Mouse (Mus musculus) limb, embryonic 13.5 days (tissue): ENCODE measurements around the gene Glis2. TPM values are rescaled to one million over a fixed set of nuclear protein-coding genes. Genes with fewer than 3 reads are reported as not detected.
A peak's percentile ranks its signal among the peaks of the same experiment; 100 is the strongest.

Source experiments
- ATAC-seq: fragments of 200-750 bp; cut with Nextera tagmentation; 2 replicates; pipeline ENCODE4 v1.8.0; 2017; ENCODE audit warnings: low read depth, moderate number of reproducible peaks, moderate TSS enrichment; ENCODE audit not compliant: low FRiP score
- H3K27ac ChIP-seq: fragments of 300-500 bp; sonication (generic); 2 replicates; pipeline ENCODE4 v1.5.1; 2015; ENCODE audit warnings: inconsistent platforms, mild to moderate bottlenecking, moderate library complexity
- H3K27me3 ChIP-seq: fragments of 300-500 bp; sonication (generic); 2 replicates; pipeline ENCODE4 v1.6.1; 2015; ENCODE audit warnings: mild to moderate bottlenecking, inconsistent platforms
- H3K36me3 ChIP-seq: fragments of 300-500 bp; sonication (generic); 2 replicates; pipeline ENCODE4 v1.6.1; 2015; ENCODE audit warnings: inconsistent platforms, mild to moderate bottlenecking, moderate library complexity
- H3K4me1 ChIP-seq: fragments of 300-500 bp; sonication (generic); 2 replicates; pipeline ENCODE4 v1.6.1; 2015; ENCODE audit warnings: inconsistent platforms
- H3K4me2 ChIP-seq: fragments of 300-500 bp; sonication (generic); replicated peaks from 2 replicates; pipeline ENCODE4 v1.6.1; 2015; ENCODE audit warnings: inconsistent platforms, mild to moderate bottlenecking, moderate library complexity
- H3K4me3 ChIP-seq: fragments of 300-500 bp; sonication (generic); 2 replicates; pipeline ENCODE4 v1.5.1; 2015; ENCODE audit warnings: moderate library complexity, mild to moderate bottlenecking, inconsistent platforms
- H3K9ac ChIP-seq: fragments of 300-500 bp; sonication (generic); 2 replicates; pipeline ENCODE4 v1.6.1; 2015; ENCODE audit warnings: mild to moderate bottlenecking, inconsistent platforms
- H3K9me3 ChIP-seq: fragments of 300-500 bp; sonication (generic); 2 replicates; pipeline ENCODE4 v1.6.1; 2016; ENCODE audit warnings: inconsistent platforms
- WGBS: fragments of 180-500 bp; shearing (Covaris S2); methylation state at CpG from one replicate; pipeline ENCODE4 v1.1.7; 2015; 5-methylcytosine and 5-hydroxymethylcytosine counted together
- polyA plus RNA-seq: library from polyadenylated mRNA; unstranded; fragments of >200 nt; fragmentation: Nextera tagmentation; extraction: Ambion mirVana; gene quantifications from 2 replicates; pipeline ENCODE4 v1.2.1, GENCODE M21; 2015

Gene Glis2
- polyA plus RNA-seq, 1 experiment from 2014 or later = 39.4 TPM

GRCm38 (mm10) chr16:4655251-4655734 lies 60.8 kb downstream of the Glis2 start:
- WGBS = 61% methylated on average over 4 of the region's 4 CpGs
- Histone ChIP-seq H3K4me2 (no peak overlapping the region), H3K27ac (peak overlapping the region; percentile 96; the same call in 1 of the 2 replicates), H3K36me3 (peaks cover 55% of the 10 kb centered on the region), H3K9me3 (no peaks in the 10 kb centered on the region), H3K4me3 (no peak overlapping the region), H3K4me1 (peaks cover 91% of the 10 kb centered on the region), H3K9ac (no peak overlapping the region), H3K27me3 (no peaks in the 10 kb centered on the region)
- ATAC-seq = no peak

- ATAC-seq = no peak
- Histone ChIP-seq H3K4me3 (no peak overlapping the region), H3K4me1 (peaks cover 87% of the 10 kb centered on the region), H3K27ac (peak overlapping the region; percentile 96), H3K9me3 (no peaks in the 10 kb centered on the region), H3K4me2 (0 out of 2 replicates have a peak overlapping the region, but pooled peaks have one; percentile 1), H3K27me3 (no peaks in the 10 kb centered on the region), H3K36me3 (peaks cover 52% of the 10 kb centered on the region), H3K9ac (peak overlapping the region; percentile 31; the same call in 1 of the 2 replicates)
- 29% methylated on average over 11 of the region's 11 CpGs for WGBS
These were observed 61.5 kb downstream of the Glis2 start for GRCm38 (mm10) chr16:4655764-4656570.

- Histone ChIP-seq H3K4me2 (no peak overlapping the region), H3K27me3 (no peaks in the 10 kb centered on the region), H3K9ac (no peak overlapping the region), H3K27ac (peak overlapping the region; percentile 96), H3K36me3 (peaks cover 52% of the 10 kb centered on the region), H3K4me3 (no peak overlapping the region), H3K9me3 (no peaks in the 10 kb centered on the region), H3K4me1 (peaks cover 87% of the 10 kb centered on the region)
- 47% methylated on average over 9 of the region's 9 CpGs for WGBS
- no peak for ATAC-seq
These were observed 62.1 kb downstream of the Glis2 start for GRCm38 (mm10) chr16:4656571-4657081.

GRCm38 (mm10) chr16:4658781-4659245 lies 64.3 kb downstream of the Glis2 start:
- Histone ChIP-seq H3K36me3 (peaks cover 36% of the 10 kb centered on the region), H3K27ac (peak overlapping the region; percentile 96), H3K9me3 (no peaks in the 10 kb centered on the region), H3K4me1 (peaks cover 66% of the 10 kb centered on the region), H3K9ac (no peak overlapping the region), H3K27me3 (no peaks in the 10 kb centered on the region), H3K4me3 (peak overlapping the region; percentile 10; the same call in 1 of the 2 replicates), H3K4me2 (peak overlapping the region; percentile 48)
- 8% methylated on average over 11 of the region's 11 CpGs for WGBS
- peak; percentile 93 for ATAC-seq

- Histone ChIP-seq H3K4me2 (peak overlapping the region; percentile 48), H3K9me3 (no peaks in the 10 kb centered on the region), H3K27ac (peak overlapping the region; percentile 96), H3K4me3 (peak overlapping the region; percentile 10; the same call in 1 of the 2 replicates), H3K4me1 (peaks cover 61% of the 10 kb centered on the region), H3K36me3 (peaks cover 36% of the 10 kb centered on the region), H3K27me3 (no peaks in the 10 kb centered on the region), H3K9ac (0 out of 2 replicates have a peak overlapping the region, but pooled peaks have one; percentile 4)
- 8% methylated on average over 2 of the region's 2 CpGs for WGBS
- ATAC-seq = no peak
These were observed 64.8 kb downstream of the Glis2 start for GRCm38 (mm10) chr16:4659326-4659725.

- Histone ChIP-seq H3K4me3 (no peak overlapping the region), H3K9ac (no peak overlapping the region), H3K36me3 (peaks cover 25% of the 10 kb centered on the region), H3K4me1 (peaks cover 41% of the 10 kb centered on the region), H3K27ac (peak overlapping the region; percentile 33; the same call in 1 of the 2 replicates), H3K9me3 (no peaks in the 10 kb centered on the region), H3K4me2 (no peak overlapping the region), H3K27me3 (no peaks in the 10 kb centered on the region)
- no peak for ATAC-seq
- 67% methylated on average over 2 of the region's 2 CpGs for WGBS
These were observed 67.1 kb downstream of the Glis2 start for GRCm38 (mm10) chr16:4661605-4662004.

- H3K36me3 ChIP-seq = peaks cover 40% of the 10 kb centered on the region
- H3K9ac ChIP-seq = no peak overlapping the region
- H3K4me3 ChIP-seq = no peak overlapping the region
- H3K4me2 ChIP-seq = no peak overlapping the region
- WGBS = 83% methylated on average over 2 of the region's 2 CpGs
- no peaks in the 10 kb centered on the region for H3K27me3 ChIP-seq
- H3K4me1 ChIP-seq = peaks cover 26% of the 10 kb centered on the region
- H3K27ac ChIP-seq = no peak overlapping the region
- ATAC-seq = no peak
- H3K9me3 ChIP-seq = no peaks in the 10 kb centered on the region
These were observed 69.3 kb downstream of the Glis2 start for GRCm38 (mm10) chr16:4663806-4664205.

GRCm38 (mm10) chr16:4665726-4666125 lies 71.2 kb downstream of the Glis2 start:
- H3K27ac ChIP-seq = no peak overlapping the region
- peaks cover 16% of the 10 kb centered on the region for H3K4me1 ChIP-seq
- no peaks in the 10 kb centered on the region for H3K9me3 ChIP-seq
- H3K4me2 ChIP-seq = no peak overlapping the region
- WGBS = 88% methylated on average over 2 of the region's 2 CpGs
- H3K36me3 ChIP-seq = peaks cover 53% of the 10 kb centered on the region
- no peak overlapping the region for H3K4me3 ChIP-seq
- H3K27me3 ChIP-seq = no peaks in the 10 kb centered on the region
- no peak overlapping the region for H3K9ac ChIP-seq
- no peak for ATAC-seq

GRCm38 (mm10) chr16:4667190-4667808 lies 72.8 kb downstream of the Glis2 start:
- no peak overlapping the region for H3K4me3 ChIP-seq
- H3K9ac ChIP-seq = no peak overlapping the region
- peaks cover 7% of the 10 kb centered on the region for H3K4me1 ChIP-seq
- no peaks in the 10 kb centered on the region for H3K9me3 ChIP-seq
- H3K27me3 ChIP-seq = no peaks in the 10 kb centered on the region
- H3K27ac ChIP-seq = 0 out of 2 replicates have a peak overlapping the region, but pooled peaks have one; percentile 63
- peaks cover 48% of the 10 kb centered on the region for H3K36me3 ChIP-seq
- H3K4me2 ChIP-seq = no peak overlapping the region
- ATAC-seq = peak; percentile 87
- WGBS = 27% methylated on average over 3 of the region's 3 CpGs

GRCm38 (mm10) chr16:4670317-4670716 lies 75.8 kb downstream of the Glis2 start:
- no peak overlapping the region for H3K4me3 ChIP-seq
- no peaks in the 10 kb centered on the region for H3K27me3 ChIP-seq
- no peaks in the 10 kb centered on the region for H3K9me3 ChIP-seq
- H3K27ac ChIP-seq = no peak overlapping the region
- no peak overlapping the region for H3K4me2 ChIP-seq
- H3K4me1 ChIP-seq = peaks cover 7% of the 10 kb centered on the region
- H3K9ac ChIP-seq = no peak overlapping the region
- no peak for ATAC-seq
- peaks cover 55% of the 10 kb centered on the region for H3K36me3 ChIP-seq
- 72% methylated on average over 5 of the region's 5 CpGs for WGBS

GRCm38 (mm10) chr16:4674091-4674490 lies 79.6 kb downstream of the Glis2 start:
- Histone ChIP-seq H3K4me2 (no peak overlapping the region), H3K4me3 (no peak overlapping the region), H3K36me3 (peaks cover 50% of the 10 kb centered on the region), H3K9ac (0 out of 2 replicates have a peak overlapping the region, but pooled peaks have one; percentile 25), H3K27me3 (no peaks in the 10 kb centered on the region), H3K4me1 (peaks cover 11% of the 10 kb centered on the region), H3K27ac (no peak overlapping the region), H3K9me3 (no peaks in the 10 kb centered on the region)
- ATAC-seq = no peak
- WGBS = 80% methylated on average over 4 of the region's 4 CpGs
